ENCODE assay signal across 14 mouse cellular contexts in the genomic region with DNA sequence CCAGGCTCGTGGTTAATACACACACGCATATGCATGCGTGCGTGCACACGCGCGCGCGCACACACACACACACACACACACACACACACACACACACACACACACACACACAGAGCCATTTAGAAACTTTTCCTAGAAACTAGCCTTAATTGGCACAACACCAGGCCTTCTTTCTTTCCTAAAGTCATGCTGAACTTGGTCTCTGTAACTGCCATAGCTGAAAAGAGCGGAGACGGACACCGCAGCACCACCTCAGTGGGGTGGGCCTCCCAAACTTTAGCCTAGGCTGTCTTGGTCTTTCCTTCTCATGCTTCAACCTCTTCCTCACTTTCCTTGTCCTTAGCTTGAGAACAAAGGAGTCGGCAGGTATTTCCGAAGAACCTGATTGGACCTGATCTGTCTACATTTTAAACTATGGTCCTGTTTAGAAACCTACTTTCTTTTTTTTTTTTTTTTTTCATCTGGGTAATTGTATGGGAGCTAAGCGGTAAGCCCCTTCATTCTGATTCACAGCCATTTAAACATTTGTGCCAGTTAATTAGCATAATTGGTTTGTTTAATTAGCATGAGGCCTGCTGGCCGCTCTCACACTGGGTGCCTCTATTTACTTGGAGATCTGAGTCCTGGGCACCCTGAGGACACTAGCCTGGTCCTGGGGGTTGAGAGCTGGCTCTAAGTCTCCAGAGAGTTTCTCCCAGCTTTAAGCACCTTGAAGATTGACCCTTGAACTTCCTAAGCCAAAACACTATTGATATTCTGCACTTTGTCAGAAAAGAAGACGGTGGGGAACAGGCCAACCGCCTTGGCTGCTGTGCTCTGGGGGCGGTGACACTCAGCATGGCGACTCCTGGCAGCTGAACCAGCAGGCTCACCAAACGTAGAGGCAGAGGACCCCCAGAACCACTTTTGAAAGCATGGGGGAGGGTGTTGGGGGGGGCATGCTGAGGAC.
DNase-seq lines count a peak whose midpoint lies in the region; ATAC-seq lines count a peak whose summit lies in the region.
"Had no signal": no experiment of that assay in that cellular context is flagged by ENCODE, and none has a peak within 500 bp of the region (broad histone marks: within the 10 kb centered on the region; RNA-seq: fewer than 3 reads in every experiment).

No protein-coding gene starts in this region.

- no peaks in the 10 kb centered on the region for H3K36me3 ChIP-seq in hindbrain, embryonic 12.5 days
- no peaks in the 10 kb centered on the region for H3K36me3 ChIP-seq in midbrain, embryonic 16.5 days (ENCODE audit: control insufficient read depth, insufficient read depth, low read length)

- peaks cover 21% of the 10 kb centered on the region for H3K27me3 ChIP-seq in hindbrain, embryonic 12.5 days
- H3K27me3 ChIP-seq in midbrain, embryonic 16.5 days (ENCODE audit: control insufficient read depth, insufficient read depth, low read depth, low read length): no peaks in the 10 kb centered on the region; the same call in 1 of the 2 replicates
- H3K27me3 ChIP-seq: CH12.LX had no signal

- no peaks in the 10 kb centered on the region for H3K9me3 ChIP-seq in hindbrain, embryonic 12.5 days (replicated peaks)
- no peaks in the 10 kb centered on the region for H3K9me3 ChIP-seq in midbrain, embryonic 16.5 days (replicated peaks; ENCODE audit: control insufficient read depth, low read length, poor library complexity, severe bottlenecking)

- H3K4me1 ChIP-seq in hindbrain, embryonic 12.5 days: peaks cover 16% of the 10 kb centered on the region
- 0 out of 2 replicates have a peak, but pooled peaks cover 9% of the 10 kb centered on the region for H3K4me1 ChIP-seq in midbrain, embryonic 16.5 days (ENCODE audit: control insufficient read depth, insufficient read depth, low read length)

- H3K9ac ChIP-seq in hindbrain, embryonic 12.5 days: no peak overlapping the region
- no peak overlapping the region for H3K9ac ChIP-seq in midbrain, embryonic 16.5 days (ENCODE audit: low read depth, low read length)
- H3K9ac ChIP-seq: liver, postnatal 0 days had no signal

- H3K27ac ChIP-seq in hindbrain, embryonic 12.5 days: peak overlapping the region; percentile 41
- H3K27ac ChIP-seq in midbrain, embryonic 16.5 days (ENCODE audit: low read length): no peak overlapping the region; the same call in 1 of the 2 replicates
- H3K27ac ChIP-seq: layer of hippocampus, adult 2 months; macrophage had no signal

- WGBS in hindbrain, embryonic 12.5 days: 30% methylated on average over 21 of the region's 21 CpGs
- WGBS in midbrain, embryonic 16.5 days: 25% methylated on average over 21 of the region's 21 CpGs

- peak; percentile 64 for ATAC-seq in hindbrain, embryonic 12.5 days (ENCODE audit: low FRiP score)
- ATAC-seq in midbrain, embryonic 16.5 days: peak; percentile 55; the same call in 1 of the 2 replicates
- ATAC-seq: intestine, embryonic 16.5 days; liver, postnatal 0 days had no signal

- H3K4me3 ChIP-seq in hindbrain, embryonic 12.5 days: no peak overlapping the region
- no peak overlapping the region for H3K4me3 ChIP-seq in midbrain, embryonic 16.5 days (ENCODE audit: low read depth, low read length)
- H3K4me3 ChIP-seq: layer of hippocampus, adult 2 months had no signal

- peak; percentile 36 for DNase-seq in Muller cell, postnatal 12 days (ENCODE audit: inconsistent ontology term)
- peak; percentile 43 for DNase-seq in embryo, embryonic 10.5 days (ENCODE audit: low spot score)
- no peak for DNase-seq in spleen, postnatal 14 days (ENCODE audit: low spot score in 2 of 2)
- no peak for DNase-seq in kidney, postnatal 36 days
- no peak for DNase-seq in urinary bladder, adult 2 months (ENCODE audit: low spot score)
- DNase-seq: cerebellum, postnatal 25 days; liver, postnatal 0 days; right cerebral cortex, postnatal 14 days had no signal

- H3K4me2 ChIP-seq in hindbrain, embryonic 12.5 days (replicated peaks): no peak overlapping the region
- no peak overlapping the region for H3K4me2 ChIP-seq in midbrain, embryonic 16.5 days (ENCODE audit: low read length)

Comparison
In these comparisons a context has a peak if more than half of its experiments do, and no peak if none do; other contexts are left out.
1. DNase-seq: peak in Muller cell, postnatal 12 days (single experiment) and embryo, embryonic 10.5 days (single experiment); none in spleen, postnatal 14 days (0 of 2), kidney, postnatal 36 days (0 of 2) and urinary bladder, adult 2 months (single experiment).